Mouse (Mus musculus) lung, embryonic 15.5 days (tissue): ENCODE measurements around the gene Iqsec3. TPM values are rescaled to one million over a fixed set of nuclear protein-coding genes. Genes with fewer than 3 reads are reported as not detected.
A peak's percentile ranks its signal among the peaks of the same experiment; 100 is the strongest.

ENCODE experiments used
- ATAC-seq: fragments of 200-750 bp; cut with Nextera tagmentation; 2 replicates; pipeline ENCODE4 v1.8.0; 2017; ENCODE audit warnings: moderate number of reproducible peaks, borderline replicate concordance; ENCODE audit not compliant: low FRiP score, low TSS enrichment; ENCODE audit errors: extremely low read depth
- H3K27ac ChIP-seq: fragments of 300-500 bp; sonication (generic); 2 replicates; pipeline ENCODE4 v1.5.1; 2015; ENCODE audit warnings: moderate library complexity, mild to moderate bottlenecking, inconsistent platforms
- H3K27me3 ChIP-seq: fragments of 300-500 bp; sonication (generic); 2 replicates; pipeline ENCODE4 v1.6.1; 2015; ENCODE audit warnings: inconsistent platforms
- H3K36me3 ChIP-seq: fragments of 300-500 bp; sonication (generic); 2 replicates; pipeline ENCODE4 v1.6.1; 2015; ENCODE audit warnings: inconsistent platforms
- H3K4me1 ChIP-seq: fragments of 300-500 bp; sonication (generic); 2 replicates; pipeline ENCODE4 v1.6.1; 2015; ENCODE audit warnings: inconsistent platforms
- H3K4me2 ChIP-seq: fragments of 300-500 bp; sonication (generic); 2 replicates; pipeline ENCODE4 v1.6.1; 2015; ENCODE audit warnings: inconsistent platforms, mild to moderate bottlenecking, moderate library complexity
- H3K4me3 ChIP-seq: fragments of 300-500 bp; sonication (generic); 2 replicates; pipeline ENCODE4 v1.5.1; 2015; ENCODE audit warnings: mild to moderate bottlenecking, inconsistent platforms
- H3K9ac ChIP-seq: fragments of 300-500 bp; sonication (generic); 2 replicates; pipeline ENCODE4 v1.6.1; 2015; ENCODE audit warnings: inconsistent platforms
- H3K9me3 ChIP-seq: fragments of 300-500 bp; sonication (generic); 2 replicates; pipeline ENCODE4 v1.6.1; 2016; ENCODE audit warnings: inconsistent platforms
- WGBS: fragments of 180-500 bp; shearing (Covaris S2); methylation state at CpG from one replicate; pipeline ENCODE4 v1.1.7; 2015; 5-methylcytosine and 5-hydroxymethylcytosine counted together
- polyA plus RNA-seq: library from polyadenylated mRNA; unstranded; fragments of >200 nt; fragmentation: Nextera tagmentation; extraction: Ambion mirVana; gene quantifications from 2 replicates; pipeline ENCODE4 v1.2.1, GENCODE M21; 2015

Gene Iqsec3
- polyA plus RNA-seq: 0.04 and 0.05 TPM in 2 replicates

GRCm38 (mm10) chr6:121473093-121473821, at the start of gene Iqsec3:
TSS of gene Iqsec3 (minus strand) at chr6:121473678.
- Histone ChIP-seq H3K4me3 (peak within 1 kb of the TSS; percentile 21), H3K4me1 (peaks cover 4% of the 10 kb centered on the region), H3K27ac (no peak within 1 kb of the TSS), H3K36me3 (no peaks in the 10 kb centered on the region), H3K9ac (no peak within 1 kb of the TSS), H3K27me3 (peaks cover 36% of the 10 kb centered on the region), H3K4me2 (peak within 1 kb of the TSS; percentile 51), H3K9me3 (no peaks in the 10 kb centered on the region)
- WGBS: under 1% methylated on average over 58 of the region's 65 CpGs
- peak; percentile 96 for ATAC-seq

DNA sequence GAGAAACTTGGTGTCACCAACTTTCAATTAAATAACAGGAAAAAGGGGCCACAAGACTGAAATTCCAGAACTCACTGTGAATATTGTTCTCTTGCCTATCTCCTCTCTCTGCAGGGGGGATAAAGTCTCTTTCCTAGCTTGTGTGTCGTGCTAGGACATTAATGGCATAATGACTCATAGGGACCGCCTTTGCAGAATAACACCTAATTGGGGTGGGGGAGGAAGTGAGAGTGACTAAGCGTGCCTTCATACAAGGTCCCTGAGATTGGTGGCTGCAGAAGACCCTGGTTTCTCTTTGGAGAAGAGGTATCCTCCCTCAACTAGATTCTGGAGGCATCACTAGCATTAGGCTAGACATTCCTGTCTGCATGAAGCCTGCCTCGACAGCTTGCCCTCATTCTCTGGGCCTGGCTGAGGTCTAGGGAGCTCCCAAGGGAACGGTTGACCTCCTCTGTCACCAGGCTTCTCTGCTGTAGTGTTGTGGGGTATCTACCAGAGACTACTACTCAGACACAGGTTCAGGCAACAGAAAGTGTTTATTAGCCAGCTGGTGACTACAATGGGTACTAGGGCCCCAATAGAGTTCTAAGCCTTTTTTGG, 48.7 kb upstream of the Iqsec3 start:
- no peak for ATAC-seq
- H3K4me3 ChIP-seq: no peak overlapping the region
- H3K9me3 ChIP-seq: no peaks in the 10 kb centered on the region
- no peaks in the 10 kb centered on the region for H3K36me3 ChIP-seq
- WGBS: 58% methylated on average over 5 of the region's 5 CpGs
- H3K4me2 ChIP-seq: no peak overlapping the region
- H3K4me1 ChIP-seq: peaks cover 3% of the 10 kb centered on the region; the same call in 1 of the 2 replicates
- H3K9ac ChIP-seq: no peak overlapping the region
- H3K27ac ChIP-seq: no peak overlapping the region
- no peaks in the 10 kb centered on the region for H3K27me3 ChIP-seq

GRCm38 (mm10) chr6:121521030-121521429, 47.6 kb upstream of the Iqsec3 start:
- ATAC-seq: no peak
- H3K36me3 ChIP-seq: no peaks in the 10 kb centered on the region
- peaks cover 3% of the 10 kb centered on the region; the same call in 1 of the 2 replicates for H3K4me1 ChIP-seq
- no peak overlapping the region for H3K27ac ChIP-seq
- H3K4me2 ChIP-seq: no peak overlapping the region
- H3K9me3 ChIP-seq: no peaks in the 10 kb centered on the region
- 69% methylated on average over 3 of the region's 3 CpGs for WGBS
- no peaks in the 10 kb centered on the region for H3K27me3 ChIP-seq
- H3K9ac ChIP-seq: no peak overlapping the region
- H3K4me3 ChIP-seq: no peak overlapping the region

DNA sequence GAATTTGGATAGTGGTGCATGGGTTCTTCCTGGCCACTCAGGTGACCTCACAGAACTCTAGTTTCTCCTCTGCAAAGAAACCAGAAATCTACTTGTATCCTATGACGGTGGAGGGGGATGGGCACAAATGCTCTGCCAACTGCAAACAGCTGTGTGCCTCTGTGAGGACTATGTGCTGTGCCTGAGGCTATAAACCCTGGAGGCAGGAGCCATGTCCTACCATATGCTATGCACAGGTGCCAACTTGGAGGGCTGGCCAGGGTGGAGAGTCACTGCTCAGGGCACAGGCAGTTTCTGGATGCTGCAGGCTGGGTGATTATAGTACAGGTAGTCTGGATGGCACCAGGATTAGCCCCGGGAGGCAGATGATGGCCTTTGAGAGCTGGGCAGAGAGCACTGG, 46.4 kb upstream of the Iqsec3 start:
- H3K4me2 ChIP-seq: no peak overlapping the region
- H3K27ac ChIP-seq: no peak overlapping the region
- no peaks in the 10 kb centered on the region for H3K36me3 ChIP-seq
- peaks cover 3% of the 10 kb centered on the region; the same call in 1 of the 2 replicates for H3K4me1 ChIP-seq
- H3K9ac ChIP-seq: no peak overlapping the region
- H3K9me3 ChIP-seq: no peaks in the 10 kb centered on the region
- H3K27me3 ChIP-seq: no peaks in the 10 kb centered on the region
- ATAC-seq: no peak
- 64% methylated on average over 2 of the region's 2 CpGs for WGBS
- H3K4me3 ChIP-seq: no peak overlapping the region

- no peaks in the 10 kb centered on the region for H3K4me1 ChIP-seq
- no peak for ATAC-seq
These were observed 45.9 kb upstream of the Iqsec3 start for GRCm38 (mm10) chr6:121519266-121519810.

GRCm38 (mm10) chr6:121517726-121518125, 44.2 kb upstream of the Iqsec3 start:
- Histone ChIP-seq H3K27me3 (no peaks in the 10 kb centered on the region), H3K4me1 (no peaks in the 10 kb centered on the region), H3K9me3 (no peaks in the 10 kb centered on the region), H3K4me2 (no peak overlapping the region), H3K4me3 (no peak overlapping the region), H3K36me3 (no peaks in the 10 kb centered on the region), H3K9ac (no peak overlapping the region), H3K27ac (no peak overlapping the region)
- WGBS: 74% methylated on average over 6 of the region's 6 CpGs
- no peak for ATAC-seq

More at GRCm38 (mm10) chr6:121519266-121519810, 45.9 kb upstream of the Iqsec3 start:
- H3K27me3 ChIP-seq: no peaks in the 10 kb centered on the region
- WGBS: 64% methylated on average over 5 of the region's 5 CpGs
- H3K27ac ChIP-seq: no peak overlapping the region
- no peak overlapping the region for H3K4me2 ChIP-seq
- no peaks in the 10 kb centered on the region for H3K36me3 ChIP-seq
- H3K4me3 ChIP-seq: no peak overlapping the region
- no peaks in the 10 kb centered on the region for H3K9me3 ChIP-seq
- no peak overlapping the region for H3K9ac ChIP-seq

GRCm38 (mm10) chr6:121510381-121510780, 36.9 kb upstream of the Iqsec3 start:
- H3K4me1 ChIP-seq: no peaks in the 10 kb centered on the region

GRCm38 (mm10) chr6:121509871-121510270, 36.4 kb upstream of the Iqsec3 start:
- ATAC-seq: no peak
- WGBS: 61% methylated on average over 7 of the region's 7 CpGs
- no peaks in the 10 kb centered on the region for H3K27me3 ChIP-seq

More at GRCm38 (mm10) chr6:121510381-121510780, 36.9 kb upstream of the Iqsec3 start:
- H3K4me2 ChIP-seq: no peak overlapping the region
- H3K27ac ChIP-seq: no peak overlapping the region
- H3K9ac ChIP-seq: no peak overlapping the region
- no peak overlapping the region for H3K4me3 ChIP-seq
- H3K9me3 ChIP-seq: no peaks in the 10 kb centered on the region
- ATAC-seq: no peak
- H3K27me3 ChIP-seq: no peaks in the 10 kb centered on the region
- H3K36me3 ChIP-seq: no peaks in the 10 kb centered on the region
- WGBS: 86% methylated on average over 3 of the region's 3 CpGs

DNA sequence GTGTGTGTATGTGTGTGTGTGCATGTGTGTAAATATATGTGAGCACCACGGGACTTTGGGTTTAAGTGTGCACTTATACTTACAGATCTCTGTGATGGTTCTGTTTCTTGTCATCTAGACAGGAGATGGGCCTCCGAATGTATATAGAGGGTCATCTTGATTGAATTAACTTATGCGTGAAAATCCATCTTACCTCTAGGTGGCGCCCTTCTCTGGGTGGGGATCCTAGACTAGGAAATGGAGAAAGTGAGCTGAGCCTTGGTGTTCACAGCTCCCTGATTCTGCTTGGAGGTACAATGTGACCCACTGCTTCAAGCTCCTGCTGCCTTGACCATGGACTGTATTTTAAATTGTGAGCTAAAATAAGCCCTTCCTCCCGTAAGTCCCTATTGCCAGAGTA, 34.8 kb upstream of the Iqsec3 start:
- Histone ChIP-seq H3K36me3 (no peaks in the 10 kb centered on the region), H3K9ac (no peak overlapping the region), H3K27ac (no peak overlapping the region), H3K27me3 (no peaks in the 10 kb centered on the region), H3K4me1 (no peaks in the 10 kb centered on the region), H3K9me3 (no peaks in the 10 kb centered on the region), H3K4me2 (no peak overlapping the region), H3K4me3 (no peak overlapping the region)
- WGBS: 65% methylated on average over 5 of the region's 5 CpGs
- no peak for ATAC-seq

More at GRCm38 (mm10) chr6:121509871-121510270, 36.4 kb upstream of the Iqsec3 start:
- no peaks in the 10 kb centered on the region for H3K4me1 ChIP-seq
- H3K9me3 ChIP-seq: no peaks in the 10 kb centered on the region
- no peaks in the 10 kb centered on the region for H3K36me3 ChIP-seq
- no peak overlapping the region for H3K9ac ChIP-seq
- H3K4me2 ChIP-seq: no peak overlapping the region
- H3K4me3 ChIP-seq: no peak overlapping the region
- H3K27ac ChIP-seq: no peak overlapping the region

DNA sequence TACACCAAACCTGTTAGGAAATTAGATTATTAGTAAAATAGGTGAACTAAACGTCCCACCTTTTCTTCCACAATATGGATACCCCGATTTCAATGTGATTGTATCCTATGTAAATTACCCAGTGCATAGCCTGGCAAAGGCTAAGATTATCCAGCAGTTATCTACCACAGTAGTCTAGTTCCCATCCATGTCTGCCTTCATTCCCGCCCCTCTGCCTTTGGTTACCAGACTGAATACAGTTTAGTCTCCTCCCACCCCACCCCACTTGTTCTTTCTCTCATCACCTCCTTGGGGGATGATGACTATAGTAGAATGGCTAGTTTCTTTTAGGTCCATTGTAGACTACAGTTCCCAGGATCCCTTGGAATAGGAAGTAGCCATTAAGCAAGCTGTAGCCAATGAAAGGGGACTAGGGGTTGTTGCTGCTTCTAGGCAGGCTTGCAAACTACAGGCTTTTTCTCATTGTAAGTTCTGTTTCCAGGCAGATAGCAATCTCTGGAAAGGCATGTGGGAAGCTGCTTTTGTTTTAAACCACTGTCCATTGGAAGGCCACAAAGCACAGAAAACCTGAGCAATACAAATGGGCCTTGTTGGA, 27.7 kb upstream of the Iqsec3 start:
- Histone ChIP-seq H3K9me3 (no peaks in the 10 kb centered on the region), H3K9ac (no peak overlapping the region), H3K36me3 (no peaks in the 10 kb centered on the region), H3K27ac (no peak overlapping the region), H3K27me3 (no peaks in the 10 kb centered on the region), H3K4me3 (no peak overlapping the region), H3K4me1 (no peaks in the 10 kb centered on the region), H3K4me2 (no peak overlapping the region)
- WGBS: 76% methylated on average over 3 of the region's 3 CpGs
- no peak for ATAC-seq

DNA sequence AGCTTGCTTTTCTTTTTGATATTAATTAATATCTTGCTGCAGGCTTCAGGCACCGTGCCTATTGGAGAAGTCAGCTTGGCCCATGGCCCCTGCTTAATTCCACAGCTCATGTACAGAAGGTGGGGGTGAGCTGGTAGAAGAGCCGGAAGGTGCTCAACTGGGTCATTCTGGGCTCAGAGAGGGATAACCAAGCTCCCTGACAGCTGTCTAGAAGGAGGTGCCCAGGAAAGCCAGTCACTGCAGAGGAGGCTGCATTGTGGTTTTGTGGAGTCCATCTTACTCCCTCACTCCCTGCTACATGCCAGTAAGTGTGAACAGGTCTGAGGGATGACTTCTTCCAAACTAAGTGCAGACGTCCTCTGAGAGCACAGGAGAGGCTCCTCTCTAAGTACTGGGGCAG, 26.4 kb upstream of the Iqsec3 start:
- WGBS: 56% methylated on average over 3 of the region's 3 CpGs
- H3K9me3 ChIP-seq: no peaks in the 10 kb centered on the region
- H3K4me1 ChIP-seq: no peaks in the 10 kb centered on the region
- no peak for ATAC-seq
- no peak overlapping the region for H3K9ac ChIP-seq
- H3K27ac ChIP-seq: no peak overlapping the region
- no peaks in the 10 kb centered on the region for H3K36me3 ChIP-seq
- no peaks in the 10 kb centered on the region for H3K27me3 ChIP-seq
- no peak overlapping the region for H3K4me3 ChIP-seq
- H3K4me2 ChIP-seq: no peak overlapping the region
